Mouse (Mus musculus): ENCODE results near the gene Gm5105.

The Gm5105 gene

GRCm38 (mm10) chr3:138022651-138023050, 44.5 kb downstream of the Gm5105 start:
- DNase-seq, result no peak

GRCm38 (mm10) chr3:138022003-138022402, 45.2 kb downstream of the Gm5105 start:
- no peak for DNase-seq

DNA sequence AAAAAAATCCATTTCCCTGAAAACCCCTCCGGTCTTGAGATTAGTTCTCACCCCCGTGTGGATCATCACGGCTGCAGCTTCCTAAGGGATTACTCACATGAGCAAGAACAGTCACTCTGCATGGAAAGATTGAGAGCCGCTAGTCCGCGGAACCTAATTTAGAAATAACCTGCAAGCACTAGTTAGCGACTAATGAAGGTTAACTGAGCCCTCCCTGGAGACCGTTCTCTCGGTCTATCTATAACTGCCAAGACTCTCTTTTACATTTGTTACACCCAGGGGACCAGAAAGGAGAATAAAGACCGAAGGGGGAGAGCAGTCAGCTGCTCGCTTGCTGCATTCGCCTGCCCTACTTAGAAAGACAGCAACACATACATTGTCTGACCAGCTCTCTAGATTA, 50.4 kb downstream of the Gm5105 start:
- no peak for DNase-seq

- no peak for DNase-seq
Observed at GRCm38 (mm10) chr3:138014725-138015124, 52.5 kb downstream of the Gm5105 start.

- DNase-seq, result no peak
Observed at GRCm38 (mm10) chr3:138012351-138012750, 54.8 kb downstream of the Gm5105 start.

DNA sequence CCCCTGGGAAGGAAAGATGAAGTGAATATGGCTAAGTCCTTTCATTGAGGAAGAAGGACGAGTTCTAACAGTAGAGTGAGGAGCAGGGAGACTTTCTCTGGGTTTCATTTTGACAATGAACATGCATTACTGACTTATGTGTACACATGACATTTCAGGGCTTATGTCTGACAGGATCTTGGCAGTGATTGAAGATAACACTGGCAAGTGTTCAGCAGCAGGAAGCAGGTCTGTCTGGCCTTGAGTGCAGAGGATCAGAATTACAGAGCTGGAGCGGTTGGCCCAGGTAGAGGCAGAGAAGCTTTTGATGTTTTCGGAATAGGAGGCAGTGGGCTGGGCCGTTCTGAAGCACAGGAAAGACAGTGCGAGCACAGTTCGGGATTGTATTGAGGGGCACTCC, 59.0 kb downstream of the Gm5105 start:
- no peak for DNase-seq

DNA sequence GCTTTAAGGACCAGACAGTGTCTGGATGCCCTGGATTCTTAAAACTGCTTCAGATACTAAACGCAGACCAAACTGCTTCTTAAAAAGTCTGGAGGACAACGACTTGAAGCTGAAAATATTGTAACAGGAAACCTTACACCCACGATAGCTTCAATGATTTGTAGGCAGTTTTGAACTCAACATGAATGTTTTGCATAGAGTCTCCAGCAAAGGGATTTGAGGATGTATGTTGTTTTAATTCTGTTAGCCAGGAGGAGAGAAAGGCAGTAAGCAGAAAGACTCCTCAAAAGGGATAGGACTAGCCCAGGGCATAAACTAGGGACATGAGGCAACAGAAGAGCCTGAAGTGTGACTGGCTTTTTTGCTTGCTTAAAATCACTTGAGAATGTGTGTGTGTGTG, 60.3 kb downstream of the Gm5105 start:
- DNase-seq, result no peak

GRCm38 (mm10) chr3:138003264-138003663, 63.9 kb downstream of the Gm5105 start:
- no peak for DNase-seq

DNA sequence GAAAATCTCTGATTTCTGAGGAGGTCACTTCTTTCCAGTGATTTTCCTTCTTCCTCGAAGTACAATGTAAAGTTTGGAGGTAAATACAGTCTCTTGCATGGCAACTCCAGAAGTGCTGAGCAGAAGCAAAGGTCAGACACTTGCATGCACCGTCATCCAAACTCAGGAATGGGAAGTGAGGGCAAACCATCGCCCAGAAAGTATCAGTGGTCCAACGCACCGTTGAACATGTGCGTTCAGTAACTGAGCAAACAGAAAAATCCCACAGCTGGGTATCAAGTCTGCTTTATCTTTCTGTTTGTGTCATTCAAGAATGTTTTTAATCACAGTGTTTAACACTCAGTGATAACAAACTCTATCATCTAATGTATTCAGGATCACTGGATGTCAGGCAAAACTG, 64.6 kb downstream of the Gm5105 start:
- DNase-seq, result no peak

DNA sequence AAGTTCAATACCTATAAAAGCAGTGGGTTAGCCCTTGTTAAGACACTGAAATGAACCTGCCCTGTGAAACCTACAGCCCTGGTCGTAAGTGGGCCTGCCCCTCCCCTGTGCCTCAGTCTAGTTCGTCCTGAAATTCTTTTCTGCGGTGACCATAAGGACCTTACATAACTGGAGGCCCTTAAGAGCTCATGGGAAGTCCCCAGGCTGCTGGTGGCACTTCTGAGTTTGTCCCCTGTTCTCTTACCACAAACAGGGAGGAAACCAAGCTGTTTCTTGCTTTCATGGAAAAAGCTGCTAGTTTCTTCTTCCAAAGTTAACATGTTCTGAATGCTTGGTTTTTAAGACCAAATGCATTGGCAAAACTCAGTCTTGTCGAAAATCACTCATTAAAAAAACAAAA, 65.3 kb downstream of the Gm5105 start:
- no peak for DNase-seq

- DNase-seq, result no peak
Observed at GRCm38 (mm10) chr3:138000724-138001069, 66.5 kb downstream of the Gm5105 start.

- no peak for DNase-seq
Observed at GRCm38 (mm10) chr3:138000062-138000723, 67.0 kb downstream of the Gm5105 start.

GRCm38 (mm10) chr3:137999224-137999790, 67.9 kb downstream of the Gm5105 start:
- DNase-seq, result no peak
